Mouse (Mus musculus) gastrocnemius, postnatal 25 days (tissue): ENCODE results near the gene Pde11a. TPM values are rescaled to one million over a fixed set of nuclear protein-coding genes. Genes with fewer than 3 reads are reported as not detected.

ENCODE experiments used
- DNase-seq: peaks from one replicate; pipeline ENCODE4 v3.0.0; 2022
- total RNA-seq, 2 experiments: library from RNA; stranded (reverse); gene quantifications; 1 replicate in 1 of 2; 2 replicates in 1 of 2; pipeline ENCODE4 v1.2.3; 2021

The Pde11a gene
- total RNA-seq, 2 experiments from 2014 or later, result 0.08 TPM; not detected in 1

- no peak for DNase-seq
These were observed 179.6 kb downstream of the Pde11a start for GRCm38 (mm10) chr2:76158973-76159372.

GRCm38 (mm10) chr2:76141136-76141535 lies 197.4 kb downstream of the Pde11a start:
- DNase-seq, result no peak

- no peak for DNase-seq
These were observed 205.6 kb downstream of the Pde11a start for GRCm38 (mm10) chr2:76132983-76133382.

- no peak for DNase-seq
These were observed 208.5 kb downstream of the Pde11a start for GRCm38 (mm10) chr2:76129933-76130627.

GRCm38 (mm10) chr2:76129058-76129437 lies 209.5 kb downstream of the Pde11a start:
- DNase-seq, result no peak

GRCm38 (mm10) chr2:76128105-76129057 lies 210.2 kb downstream of the Pde11a start:
- DNase-seq, result no peak

GRCm38 (mm10) chr2:76126651-76127050 lies 211.9 kb downstream of the Pde11a start:
- no peak for DNase-seq

GRCm38 (mm10) chr2:76124821-76125220 lies 213.8 kb downstream of the Pde11a start:
- DNase-seq, result no peak

GRCm38 (mm10) chr2:76122167-76122566 lies 216.4 kb downstream of the Pde11a start:
- DNase-seq, result no peak

GRCm38 (mm10) chr2:76119848-76120247 lies 218.7 kb downstream of the Pde11a start:
- DNase-seq, result no peak

GRCm38 (mm10) chr2:76118491-76118890 lies 220.1 kb downstream of the Pde11a start:
- DNase-seq, result no peak

- DNase-seq, result no peak
These were observed 221.4 kb downstream of the Pde11a start for GRCm38 (mm10) chr2:76117219-76117618.

GRCm38 (mm10) chr2:76115696-76116095 lies 222.9 kb downstream of the Pde11a start:
- DNase-seq, result no peak

- no peak for DNase-seq
These were observed 223.8 kb downstream of the Pde11a start for GRCm38 (mm10) chr2:76114734-76115133.

GRCm38 (mm10) chr2:76109653-76110052 lies 228.9 kb downstream of the Pde11a start:
- DNase-seq, result no peak

- no peak for DNase-seq
These were observed 236.5 kb downstream of the Pde11a start for GRCm38 (mm10) chr2:76101889-76102602.

- DNase-seq, result no peak
These were observed 238.0 kb downstream of the Pde11a start for GRCm38 (mm10) chr2:76100597-76100996.

- DNase-seq, result no peak
These were observed 238.7 kb downstream of the Pde11a start for GRCm38 (mm10) chr2:76099726-76100347.

- DNase-seq, result no peak
These were observed 240.2 kb downstream of the Pde11a start for GRCm38 (mm10) chr2:76098381-76098780.

GRCm38 (mm10) chr2:76097847-76098246 lies 240.7 kb downstream of the Pde11a start:
- no peak for DNase-seq

GRCm38 (mm10) chr2:76097284-76097683 lies 241.3 kb downstream of the Pde11a start:
- no peak for DNase-seq

- no peak for DNase-seq
These were observed 242.7 kb downstream of the Pde11a start for GRCm38 (mm10) chr2:76095861-76096260.
